Mouse (Mus musculus) embryonic fibroblast, embryonic 13.5 days (primary cell): ENCODE results near the gene Mrps10. TPM values are rescaled to one million over a fixed set of nuclear protein-coding genes. Genes with fewer than 3 reads are reported as not detected.
A peak's percentile ranks its signal among the peaks of the same experiment; 100 is the strongest.
"Not testable (repeated sequence)": the region's sequence is repeated elsewhere in the genome, so short reads cannot be mapped to it uniquely, and the experiment has no call there.

Experiments
- H3K27ac ChIP-seq: 2 replicates; pipeline ENCODE4 v1.5.1; 2012; ENCODE audit warnings: low read length, control low read depth, inconsistent platforms; ENCODE audit not compliant: insufficient read depth
- H3K4me1 ChIP-seq: 2 replicates; pipeline ENCODE4 v1.6.1; 2011; ENCODE audit warnings: low read length; ENCODE audit not compliant: control insufficient read depth, insufficient read depth
- H3K4me3 ChIP-seq: 2 replicates; pipeline ENCODE4 v1.5.1; 2011; ENCODE audit warnings: mild to moderate bottlenecking, control low read depth, low read length; ENCODE audit not compliant: insufficient read depth
- CTCF ChIP-seq: IDR thresholded peaks from 2 replicates; pipeline ENCODE4 v1.5.1; 2011; ENCODE audit warnings: mild to moderate bottlenecking, control low read depth, low read length, moderate library complexity, borderline replicate concordance; ENCODE audit not compliant: insufficient read depth
- POLR2A ChIP-seq: IDR thresholded peaks from 2 replicates; pipeline ENCODE4 v1.6.1; 2011; ENCODE audit warnings: low read depth, mild to moderate bottlenecking, control low read depth, low read length, moderate library complexity
- polyA plus RNA-seq: library from polyadenylated mRNA; stranded (reverse); fragments of >200 nt; gene quantifications from 2 replicates; pipeline ENCODE4 v1.2.4, GENCODE M21; 2011; ENCODE audit warnings: low read depth; ENCODE audit not compliant: missing spikeins, insufficient read length

Mrps10 gene
- polyA plus RNA-seq, 1 experiment: 54.7 TPM

DNA sequence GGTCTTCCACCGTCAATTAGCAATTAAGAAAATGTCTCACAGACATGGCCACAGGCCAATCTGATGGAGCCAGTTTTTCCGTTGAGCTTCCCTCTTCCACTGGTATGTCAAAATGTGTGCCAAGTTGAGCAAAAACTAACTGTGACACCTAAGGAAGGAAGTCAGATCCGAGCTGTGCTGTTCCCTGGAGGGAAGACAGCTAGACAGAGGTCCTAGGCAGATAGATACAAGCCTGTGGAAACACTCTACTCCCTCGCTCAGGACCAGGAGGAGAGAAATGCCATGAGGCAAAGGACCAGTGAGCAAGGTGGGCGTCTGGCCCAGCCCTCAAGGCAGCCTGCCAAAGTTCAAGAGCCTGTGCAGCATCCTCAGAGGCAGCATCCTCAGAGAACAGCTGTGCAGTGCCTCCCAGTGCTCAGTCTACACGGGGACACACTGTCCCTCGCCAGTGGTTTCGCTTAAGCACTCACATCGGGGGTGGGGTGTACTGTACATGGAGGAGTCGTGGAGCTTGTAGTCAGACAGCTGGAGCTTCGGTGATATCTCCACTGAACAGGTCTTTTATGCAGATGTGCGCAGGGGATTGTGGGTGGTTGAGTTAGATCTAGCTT lies 36.6 kb upstream of the Mrps10 start:
- Histone ChIP-seq H3K4me1 (no peaks in the 10 kb centered on the region), H3K27ac (no peak overlapping the region), H3K4me3 (no peak overlapping the region)
- TF ChIP-seq CTCF (peak; percentile 9; the same call in 1 of the 2 replicates), POLR2A (no peak)

DNA sequence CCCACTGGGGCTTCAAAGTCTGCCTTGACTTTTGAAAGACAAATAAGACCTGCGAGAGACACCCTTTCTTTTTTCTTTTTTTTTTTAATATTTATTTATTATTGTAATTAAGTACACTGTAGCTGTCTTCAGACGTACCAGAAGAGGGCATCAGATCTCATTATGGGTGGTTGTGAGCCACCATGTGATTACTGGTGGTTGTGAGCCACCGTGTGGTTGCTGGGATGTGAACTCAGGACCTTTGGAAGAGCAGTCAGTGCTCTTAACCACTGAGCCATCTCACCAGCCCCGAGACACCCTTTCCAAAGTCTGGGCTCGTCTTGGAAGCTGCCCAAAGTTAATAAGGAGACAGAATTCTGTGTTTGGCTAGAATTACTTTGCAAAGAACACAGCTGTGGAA lies 36.0 kb upstream of the Mrps10 start:
- H3K4me3 ChIP-seq, H3K27ac ChIP-seq: not testable (repeated sequence)

DNA sequence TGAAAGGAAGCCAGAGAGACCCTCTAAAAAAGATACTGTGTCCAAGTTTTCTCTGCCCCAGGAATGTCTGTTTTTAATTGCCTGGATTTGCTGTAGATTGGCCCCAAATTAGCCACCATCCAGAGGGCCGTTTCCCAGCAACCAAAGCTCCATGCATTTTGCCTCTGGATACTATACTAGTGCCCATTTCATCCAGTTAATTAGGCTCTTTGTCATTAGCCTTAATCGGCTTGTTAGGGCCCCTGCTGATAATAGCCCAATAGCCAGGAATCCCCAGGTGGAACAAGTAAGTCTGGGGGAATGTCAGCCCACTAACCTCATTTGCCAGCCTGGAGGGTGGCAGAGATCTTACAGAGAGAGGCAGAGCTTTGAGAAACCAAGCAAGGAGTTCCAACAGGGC lies 35.3 kb upstream of the Mrps10 start:
- H3K4me3 ChIP-seq: no peak overlapping the region
- H3K4me1 ChIP-seq: no peaks in the 10 kb centered on the region
- TF ChIP-seq POLR2A (no peak), CTCF (no peak)
- H3K27ac ChIP-seq: no peak overlapping the region

More for the DNA sequence above, 36.0 kb upstream of the Mrps10 start:
- H3K4me1 ChIP-seq: not testable (repeated sequence)

DNA sequence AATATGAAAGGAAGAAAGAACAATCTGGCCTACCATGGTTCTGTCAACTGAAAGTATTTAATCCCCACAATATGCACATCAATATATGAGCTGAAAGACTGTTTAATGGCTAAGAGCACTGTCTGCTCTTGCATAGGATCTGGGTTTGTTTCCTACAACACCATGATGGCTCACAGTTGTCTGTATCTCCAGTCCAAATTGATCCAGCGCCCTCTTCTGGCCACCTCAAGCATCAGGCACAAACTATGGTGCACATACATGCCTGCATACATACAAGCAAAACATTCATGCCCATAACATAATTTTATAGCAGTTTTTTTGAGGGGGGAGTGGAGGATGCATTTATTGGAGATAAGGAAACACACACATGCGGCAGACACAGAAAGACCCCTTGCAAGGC lies 25.6 kb upstream of the Mrps10 start:
- TF ChIP-seq POLR2A (no peak), CTCF (no peak)
- no peak overlapping the region for H3K4me3 ChIP-seq
- no peaks in the 10 kb centered on the region for H3K4me1 ChIP-seq
- no peak overlapping the region for H3K27ac ChIP-seq

DNA sequence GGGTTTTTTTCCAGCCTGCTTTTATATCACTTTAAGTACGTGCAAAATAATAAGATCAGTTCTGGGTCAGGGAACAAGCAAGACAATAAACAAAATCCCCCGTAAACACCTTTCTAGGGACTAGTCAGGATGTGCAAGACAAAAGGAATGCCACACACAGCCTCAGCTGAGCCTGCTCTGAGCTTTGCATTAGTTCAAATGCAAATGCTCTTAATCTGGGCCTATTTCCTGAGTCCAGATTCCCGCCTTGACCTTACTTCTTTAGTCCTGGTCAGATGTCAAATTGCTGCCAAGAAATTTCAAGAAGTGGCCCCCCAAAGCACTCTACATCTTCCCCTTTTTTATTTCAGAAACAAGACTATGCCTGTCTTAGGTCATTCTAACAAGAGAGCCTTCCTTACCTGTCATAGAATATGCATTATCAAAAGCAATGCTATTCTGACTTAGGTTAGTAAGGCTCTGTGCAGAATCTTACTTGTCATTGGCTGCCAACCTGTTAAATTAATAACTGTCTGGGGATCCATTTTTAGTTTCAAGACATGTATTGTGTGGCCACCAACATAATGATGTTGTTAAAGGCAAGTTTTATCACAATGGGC lies 18.9 kb upstream of the Mrps10 start:
- Histone ChIP-seq H3K4me3 (no peak overlapping the region), H3K27ac (no peak overlapping the region), H3K4me1 (no peaks in the 10 kb centered on the region)
- TF ChIP-seq POLR2A (no peak), CTCF (no peak)

DNA sequence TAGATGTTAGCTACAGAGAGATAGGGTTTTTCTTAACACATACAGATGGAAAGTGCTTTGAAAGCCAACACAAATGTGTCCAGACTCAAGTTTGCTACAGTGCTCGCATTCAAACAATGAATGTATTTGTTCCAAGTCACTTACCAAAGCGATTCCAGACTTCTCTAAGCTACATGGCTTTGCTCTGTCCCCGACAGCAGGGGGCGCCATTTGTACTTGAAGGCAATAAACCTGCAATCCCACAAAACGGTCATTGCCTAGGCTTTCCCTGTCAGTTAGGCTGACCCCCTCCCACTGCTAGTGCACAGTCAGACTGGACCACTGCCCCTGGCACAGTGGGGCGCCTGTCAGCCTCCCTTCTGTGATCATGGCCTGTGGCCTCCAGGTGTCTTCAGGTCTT lies 8.7 kb upstream of the Mrps10 start:
- no peak overlapping the region for H3K27ac ChIP-seq
- no peak overlapping the region for H3K4me3 ChIP-seq
- 0 out of 2 replicates have a peak, but pooled peaks cover 6% of the 10 kb centered on the region for H3K4me1 ChIP-seq
- TF ChIP-seq CTCF: no peak
- no peak for TF ChIP-seq POLR2A

DNA sequence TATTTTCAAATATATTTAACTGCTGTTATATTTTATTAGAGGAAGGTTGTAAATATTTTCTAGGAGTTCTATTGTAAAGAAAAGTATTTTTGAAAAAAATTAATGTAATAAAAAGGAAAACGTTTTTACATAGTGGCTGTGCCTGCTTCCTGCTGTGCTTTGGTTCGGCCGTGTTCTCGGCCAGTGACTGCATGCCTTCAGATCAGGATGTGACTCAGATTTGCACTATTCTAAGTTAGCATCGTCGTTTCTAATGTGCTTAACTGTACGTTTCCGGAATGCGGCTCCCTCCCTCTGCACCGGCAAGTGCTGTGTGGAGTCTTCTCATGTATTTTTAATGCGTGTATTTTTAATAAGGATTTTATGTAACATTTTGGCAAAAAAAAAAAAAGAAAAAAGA lies 7.3 kb upstream of the Mrps10 start:
- no peak overlapping the region for H3K4me3 ChIP-seq
- H3K27ac ChIP-seq: no peak overlapping the region
- no peak for TF ChIP-seq CTCF
- no peak for TF ChIP-seq POLR2A
- 0 out of 2 replicates have a peak, but pooled peaks cover 6% of the 10 kb centered on the region for H3K4me1 ChIP-seq

DNA sequence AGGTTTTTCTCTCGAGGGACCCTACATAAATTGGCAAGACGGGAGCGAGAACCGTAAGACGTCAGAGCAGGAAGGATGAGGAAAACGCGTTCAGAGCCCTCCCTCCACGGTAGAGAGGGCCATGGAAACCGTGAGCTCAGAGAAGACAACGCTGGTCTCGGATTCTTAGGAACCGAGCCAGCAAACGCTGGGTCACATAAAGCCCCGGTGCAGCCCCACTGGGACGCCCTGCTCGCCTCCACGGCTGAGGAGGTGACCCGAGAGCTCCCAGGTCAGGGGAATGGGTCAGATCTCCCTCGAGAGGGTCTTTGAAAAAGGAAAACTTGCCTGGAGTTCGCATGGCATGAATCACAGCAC lies 378 bp downstream of the Mrps10 start:
- Histone ChIP-seq H3K4me3 (peak overlapping the region; percentile 96), H3K27ac (no peak overlapping the region), H3K4me1 (peaks cover 12% of the 10 kb centered on the region)
- TF ChIP-seq CTCF (no peak), POLR2A (no peak)

DNA sequence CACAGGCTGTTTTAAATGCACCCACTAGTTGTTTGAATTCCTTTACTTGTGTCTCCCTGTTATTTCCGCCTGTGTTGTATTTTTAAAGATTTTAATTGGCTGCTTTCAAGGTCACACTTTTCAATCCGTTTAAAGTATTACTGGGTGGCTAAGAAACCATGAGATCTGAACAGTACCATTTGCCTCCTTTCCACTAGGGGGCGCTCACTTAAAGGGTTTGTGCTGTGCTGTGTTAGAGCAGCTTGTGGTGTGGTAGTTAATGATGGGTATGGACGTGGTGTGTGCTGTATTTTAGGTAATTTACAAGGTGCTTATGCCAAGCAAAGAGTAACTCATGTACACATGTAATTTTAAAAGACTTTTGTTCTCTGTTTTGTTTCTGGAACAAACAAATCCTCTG lies 2.8 kb downstream of the Mrps10 start:
- TF ChIP-seq CTCF (peak; percentile 40; the same call in 1 of the 2 replicates), POLR2A (no peak)
- Histone ChIP-seq H3K4me1 (peaks cover 19% of the 10 kb centered on the region), H3K27ac (no peak overlapping the region), H3K4me3 (no peak overlapping the region)

DNA sequence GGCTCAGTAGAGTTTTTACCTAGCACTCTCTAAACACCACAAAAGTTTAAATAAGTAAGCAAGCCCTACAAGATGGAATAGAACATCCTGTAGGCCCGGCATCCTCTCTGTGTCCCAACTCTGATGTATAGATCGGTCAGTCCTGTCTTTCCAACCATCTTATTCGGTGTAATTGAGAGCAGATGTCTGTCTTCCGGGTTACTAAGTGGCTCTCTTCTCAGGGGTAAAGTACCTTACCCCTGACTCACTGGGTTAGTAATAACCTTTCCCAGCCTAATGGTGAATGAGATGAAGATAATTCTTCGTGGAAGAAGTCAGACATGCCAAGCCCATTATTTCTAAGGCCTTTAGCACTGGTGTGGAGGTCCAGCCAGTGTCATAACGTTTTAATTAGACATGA lies 5.3 kb downstream of the Mrps10 start:
- Histone ChIP-seq H3K4me1 (peaks cover 19% of the 10 kb centered on the region), H3K27ac (peak overlapping the region; percentile 76; the same call in 1 of the 2 replicates), H3K4me3 (no peak overlapping the region)
- no peak for TF ChIP-seq CTCF
- no peak for TF ChIP-seq POLR2A
